Mouse (Mus musculus): ENCODE data around the gene Cacnb2. TPM values are rescaled to one million over a fixed set of nuclear protein-coding genes. Genes with fewer than 3 reads are reported as not detected.
"Not testable (repeated sequence)": the region's sequence is repeated elsewhere in the genome, so short reads cannot be mapped to it uniquely, and the experiment has no call there.

Gene Cacnb2
- total RNA-seq, 2 experiments from 2014 or later, result 48.3 to 49.7 TPM

DNA sequence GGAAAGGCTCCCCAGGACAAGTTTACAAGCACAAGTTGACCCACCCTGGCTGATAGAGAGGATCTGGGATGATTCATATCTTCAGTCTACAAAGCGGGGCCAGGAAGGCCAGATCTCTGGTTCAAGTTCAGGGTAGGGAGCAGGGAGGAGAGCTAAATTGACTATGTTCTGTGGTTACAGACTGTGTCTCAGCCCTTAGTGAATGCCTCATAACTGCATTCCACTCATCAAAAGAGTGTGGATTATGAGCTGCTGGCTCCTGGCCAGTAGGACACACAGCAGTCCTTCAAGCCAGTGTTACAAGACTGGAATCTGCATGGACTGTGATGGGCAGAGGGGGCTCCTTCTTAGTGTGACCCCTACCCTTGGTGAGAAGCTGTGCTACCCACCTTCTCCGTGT lies 48.4 kb downstream of the Cacnb2 start:
- DNase-seq (ENCODE audit: low spot score in 2 of 2), result no peak

DNA sequence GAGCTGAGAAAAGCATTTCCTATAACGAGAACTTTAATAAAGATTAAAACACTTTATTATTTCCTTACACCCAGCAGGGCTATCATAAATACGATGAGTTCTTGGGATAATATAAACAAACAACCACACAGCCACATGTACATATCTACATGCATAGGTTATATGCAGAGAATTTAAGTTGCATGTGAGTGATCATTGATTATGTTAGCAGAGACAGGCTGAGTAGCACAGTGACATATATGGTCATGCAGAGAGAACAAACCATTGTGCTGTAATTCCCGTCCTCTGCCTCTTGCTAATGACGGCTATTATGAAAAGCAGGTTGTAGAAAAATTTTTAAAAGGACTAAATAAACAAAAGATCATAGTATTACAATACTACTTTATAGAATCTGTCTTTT lies 53.8 kb downstream of the Cacnb2 start:
- DNase-seq (ENCODE audit: low spot score in 2 of 2), result no peak

DNA sequence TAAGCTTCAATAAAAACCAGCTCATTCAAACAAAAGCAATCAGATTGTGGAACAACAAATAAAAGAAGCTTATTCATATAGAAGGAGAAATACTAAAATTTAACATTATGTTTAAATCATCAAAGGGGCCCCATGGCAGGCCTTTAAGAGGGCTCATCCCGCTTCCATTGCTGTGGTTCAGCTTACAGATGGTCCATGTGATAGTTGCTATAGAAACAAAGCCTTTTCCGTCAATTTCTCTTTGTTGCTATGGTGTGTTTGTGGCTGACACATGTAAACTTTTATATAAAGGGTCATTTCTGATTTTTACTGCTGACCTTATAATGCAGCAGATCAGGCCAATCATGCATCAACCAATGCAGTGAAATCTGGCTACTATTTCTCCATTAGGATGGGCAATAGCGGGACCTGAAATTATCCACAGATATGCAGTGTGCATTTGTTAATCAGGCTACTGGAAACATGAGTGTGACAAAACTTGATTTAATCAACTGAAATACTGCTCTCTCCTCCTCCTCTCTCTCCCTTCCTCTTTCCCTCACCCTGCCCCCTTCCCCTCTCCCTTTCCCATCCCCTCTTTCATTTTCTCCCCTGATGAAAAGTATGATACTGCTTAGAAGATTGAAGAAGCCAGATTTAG lies 54.4 kb downstream of the Cacnb2 start:
- no peak for DNase-seq (ENCODE audit: low spot score in 2 of 2)

DNA sequence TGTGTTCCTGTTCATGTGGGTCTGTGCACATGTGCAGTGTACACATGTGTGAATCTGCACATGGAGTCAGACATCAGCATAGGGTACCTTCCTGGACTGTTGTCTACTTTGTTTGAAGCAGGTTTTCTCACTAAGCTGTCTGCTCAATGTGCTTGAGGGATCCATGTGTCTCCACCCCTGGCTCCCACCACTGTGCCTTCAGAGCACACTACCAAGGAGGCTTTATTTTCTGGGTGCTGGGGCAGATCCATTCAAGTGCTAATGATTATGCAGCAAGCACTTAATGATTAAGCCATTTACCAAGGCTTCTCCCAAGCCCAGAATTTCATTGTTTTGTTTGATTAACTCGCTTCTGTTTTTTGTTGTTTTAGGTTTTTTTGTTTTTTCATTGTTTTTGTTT lies 62.3 kb downstream of the Cacnb2 start:
- DNase-seq (ENCODE audit: low spot score in 2 of 2), result no peak

DNA sequence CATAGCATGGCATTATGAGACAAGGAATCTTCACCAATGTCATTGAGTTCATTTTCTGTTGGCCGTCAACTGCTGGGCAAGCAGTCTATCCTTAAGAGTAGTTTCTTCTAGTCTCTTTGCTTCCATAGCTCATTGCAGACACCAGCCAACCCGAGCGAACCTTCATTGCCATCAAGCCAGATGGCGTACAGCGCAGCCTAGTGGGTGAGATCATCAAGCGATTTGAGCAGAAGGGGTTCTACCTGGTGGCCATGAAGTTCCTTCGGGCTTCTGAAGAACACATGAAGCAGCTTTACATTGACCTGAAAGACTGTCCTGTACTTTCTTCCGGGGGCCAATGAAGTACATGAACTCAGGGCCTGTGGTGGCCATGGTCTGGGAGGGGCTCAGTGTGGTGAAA lies 69.2 kb downstream of the Cacnb2 start:
- no peak for DNase-seq (ENCODE audit: low spot score in 2 of 2)

DNA sequence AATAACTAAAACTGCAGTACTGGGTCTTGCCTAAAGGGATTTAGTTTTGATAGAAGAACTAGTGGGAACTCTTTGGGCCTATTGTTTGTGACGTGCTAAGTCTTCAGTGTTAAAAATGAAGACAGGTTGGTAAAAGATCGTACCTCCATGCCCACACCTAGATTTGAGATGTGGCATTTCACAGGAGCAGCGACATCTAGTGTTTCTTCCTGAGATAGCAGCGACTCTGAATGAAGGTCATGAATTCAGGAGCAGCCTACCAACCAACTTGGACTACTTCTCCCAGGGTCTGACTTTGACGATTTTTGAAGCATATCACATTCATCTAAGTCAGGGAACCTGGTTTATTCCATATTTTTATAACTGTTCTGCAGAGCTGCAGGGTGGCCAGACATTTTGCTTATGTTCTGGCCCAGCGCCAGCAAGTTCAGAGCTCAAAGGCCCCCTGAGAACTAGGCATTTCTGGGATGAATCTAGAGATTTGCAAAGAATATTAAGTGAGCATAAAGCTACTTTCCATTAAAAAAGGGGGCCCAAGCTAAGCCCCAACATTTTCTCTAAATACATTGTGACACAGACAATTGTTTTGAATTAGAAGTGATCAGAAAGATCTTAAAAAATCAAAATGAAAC lies 74.1 kb downstream of the Cacnb2 start:
- DNase-seq (ENCODE audit: low spot score in 2 of 2), result peak; percentile 21 to 34

DNA sequence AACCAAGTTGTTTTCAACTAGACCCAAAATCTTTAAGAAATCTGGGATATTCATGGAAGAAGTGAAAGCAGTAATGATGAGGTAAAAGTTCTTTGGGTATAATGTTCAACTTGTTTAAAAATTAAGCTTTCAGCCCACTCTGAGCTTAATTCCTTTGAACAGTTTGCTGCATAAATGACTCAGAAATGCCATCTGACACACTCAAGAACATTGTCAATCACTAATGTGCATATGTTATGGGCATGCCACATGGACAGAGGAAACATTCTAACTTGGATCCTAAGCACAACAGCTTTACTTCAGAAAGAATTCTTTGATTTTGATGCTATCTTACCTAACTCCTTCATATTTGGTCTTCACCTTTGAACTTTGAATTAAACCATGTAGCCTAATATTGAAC lies 81.3 kb downstream of the Cacnb2 start:
- DNase-seq (ENCODE audit: low spot score in 2 of 2), result no peak

DNA sequence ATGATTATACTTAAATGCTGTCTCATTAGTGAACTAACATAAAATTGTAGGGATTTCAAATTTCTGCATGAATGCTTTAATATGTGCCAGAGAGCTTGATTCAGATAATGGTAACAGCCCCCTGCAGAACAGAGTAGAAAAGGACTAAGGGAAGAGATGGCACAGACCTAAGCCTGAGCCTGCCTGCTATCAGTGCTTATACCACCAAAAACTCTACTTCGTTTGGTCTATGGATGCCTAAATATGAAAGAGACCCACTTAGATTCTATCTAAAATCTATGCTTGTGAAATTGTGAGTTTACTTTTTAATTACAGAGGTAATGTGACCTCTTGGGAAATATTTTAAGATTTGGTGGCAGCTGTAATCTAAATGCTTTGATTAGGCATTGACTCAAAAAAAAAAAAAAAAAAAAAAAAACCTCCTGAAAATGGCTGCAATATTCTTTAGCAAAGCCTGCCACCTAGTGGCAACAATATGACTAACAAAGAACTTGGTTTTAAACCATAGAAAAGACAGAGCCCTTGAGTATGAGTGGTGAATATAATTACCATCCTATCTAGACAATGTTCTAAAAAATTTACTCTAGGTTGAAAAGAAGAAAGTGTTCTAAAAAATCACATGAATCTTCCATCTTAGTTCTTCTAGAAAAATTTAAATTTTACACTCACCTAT lies 100.2 kb downstream of the Cacnb2 start:
- peak; percentile 22 to 57 for DNase-seq (ENCODE audit: low spot score in 2 of 2)

DNA sequence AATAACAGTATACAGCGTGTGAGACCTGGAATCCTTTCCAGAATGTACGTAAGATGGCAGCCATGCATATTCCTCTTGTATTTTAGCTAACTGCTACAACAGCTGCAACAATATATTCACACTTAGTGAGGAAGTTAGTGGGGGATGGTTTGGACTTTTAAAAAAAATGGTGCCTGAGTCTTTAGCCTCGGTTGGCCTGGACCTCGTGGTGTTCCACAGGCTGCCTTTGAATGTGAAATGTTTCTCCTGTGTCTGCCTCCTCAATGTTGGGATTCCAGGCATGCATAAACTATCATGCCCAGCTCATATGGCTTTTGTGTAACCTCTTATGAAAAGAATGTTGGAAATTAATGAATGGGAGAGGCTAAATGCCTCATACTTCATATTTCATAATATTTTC lies 100.8 kb downstream of the Cacnb2 start:
- no peak for DNase-seq (ENCODE audit: low spot score in 2 of 2)

DNA sequence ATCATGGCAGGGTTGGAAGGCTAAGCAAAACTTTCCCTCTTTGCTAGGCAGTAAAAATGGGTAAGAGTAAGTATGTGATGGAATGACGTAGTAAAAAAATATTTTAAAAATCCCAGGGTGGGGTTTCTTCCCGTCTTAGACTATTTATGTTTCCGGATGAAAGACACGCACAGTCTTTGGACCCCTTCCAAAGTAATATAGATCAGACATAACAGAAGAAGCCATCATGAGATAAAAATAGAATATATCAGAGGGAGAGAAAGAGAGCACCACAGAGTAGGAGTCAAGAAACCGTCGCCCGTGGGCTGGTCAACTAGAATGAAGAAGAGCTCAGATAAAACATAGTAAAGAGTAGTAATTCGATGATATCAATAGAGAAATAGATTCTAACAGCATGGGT lies 107.4 kb downstream of the Cacnb2 start:
- DNase-seq (ENCODE audit: low spot score in 2 of 2), result no peak

DNA sequence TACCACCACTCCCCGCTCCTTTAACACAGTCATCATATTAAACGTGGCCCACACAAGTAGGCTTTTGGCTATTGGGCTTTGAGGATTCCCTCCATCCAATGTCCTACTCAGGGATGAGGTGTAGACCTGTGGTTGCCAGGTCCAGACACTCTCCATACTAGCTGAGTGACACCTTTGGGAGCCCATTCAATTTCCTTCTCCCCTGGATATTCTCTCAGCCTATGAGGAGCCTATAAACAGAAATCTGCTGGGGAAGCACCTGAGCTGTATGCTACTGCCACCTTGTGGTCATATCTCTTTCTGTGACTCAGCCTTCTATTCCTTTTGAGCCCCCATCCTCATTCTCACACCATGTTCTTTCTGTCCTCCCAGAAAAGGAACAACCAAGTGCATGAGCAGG lies 108.9 kb downstream of the Cacnb2 start:
- no peak for DNase-seq (ENCODE audit: low spot score in 2 of 2)

DNA sequence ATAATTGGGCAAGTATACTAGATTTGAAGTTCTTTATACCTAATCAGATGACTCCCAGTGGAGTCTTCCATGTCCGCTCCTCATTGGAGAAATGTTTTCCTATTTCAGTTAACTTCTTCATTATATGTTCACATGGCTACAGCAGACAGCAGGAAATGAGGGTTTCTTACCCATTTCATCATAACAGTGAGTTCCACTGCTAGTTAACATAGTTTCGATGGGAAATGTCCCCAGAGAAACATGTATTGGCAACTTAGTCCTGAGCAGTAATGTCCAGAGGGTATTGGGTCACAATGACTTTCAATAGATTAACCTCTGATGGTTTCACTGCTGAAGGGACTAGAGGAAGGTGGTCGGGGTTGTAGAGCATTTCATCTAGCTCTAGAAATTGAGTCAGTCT lies 110.2 kb downstream of the Cacnb2 start:
- no peak for DNase-seq (ENCODE audit: low spot score in 2 of 2)

DNA sequence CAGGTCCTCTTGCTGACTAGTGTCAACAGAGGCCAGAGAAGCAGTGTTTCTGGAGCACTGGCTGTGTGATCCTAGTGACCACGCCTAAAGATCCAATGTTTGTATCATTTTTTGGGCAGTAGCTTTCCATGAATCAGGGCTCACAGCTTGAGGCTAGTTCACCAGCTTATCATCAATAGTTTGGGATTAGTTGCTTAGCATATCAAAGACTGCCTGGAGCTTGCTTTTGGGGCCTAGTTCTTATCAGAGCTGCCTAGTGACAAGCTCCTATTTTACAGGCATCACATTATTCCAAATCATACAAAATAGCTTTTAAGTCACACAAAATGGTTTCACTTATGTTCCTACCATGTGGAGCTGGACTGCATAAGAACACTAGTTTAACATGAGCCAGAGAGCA lies 113.8 kb downstream of the Cacnb2 start:
- no peak for DNase-seq (ENCODE audit: low spot score in 2 of 2)

DNA sequence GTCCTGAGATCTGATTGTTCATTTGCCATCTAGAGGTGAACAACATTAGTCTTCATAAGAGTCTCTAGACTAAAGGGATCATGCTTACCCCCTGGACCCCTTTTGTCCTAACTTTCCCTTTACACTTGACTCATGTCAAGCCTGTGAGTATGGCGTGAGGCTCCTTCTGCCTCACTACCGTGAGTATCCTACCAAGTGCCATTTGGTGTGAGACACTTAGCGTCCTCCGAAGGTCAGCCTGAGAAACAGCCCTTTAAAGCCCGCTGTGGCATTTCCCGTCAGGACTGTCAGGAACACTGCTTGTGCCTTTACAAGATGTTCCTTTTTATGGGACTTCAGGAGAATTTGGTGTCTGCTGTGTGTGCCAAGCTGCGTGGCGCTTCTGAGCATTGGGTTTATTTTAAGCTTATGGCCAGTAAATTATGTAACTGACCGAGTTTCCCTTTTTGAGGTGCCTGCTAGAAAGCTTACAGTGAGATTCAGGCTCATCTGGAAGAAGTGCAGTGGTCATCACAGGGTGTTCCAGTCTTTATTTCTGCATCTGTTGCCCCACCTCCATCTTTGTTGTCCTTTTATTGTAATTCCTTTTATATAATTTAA lies 116.3 kb downstream of the Cacnb2 start:
- DNase-seq (ENCODE audit: low spot score in 2 of 2), result peak; percentile 40 to 69

DNA sequence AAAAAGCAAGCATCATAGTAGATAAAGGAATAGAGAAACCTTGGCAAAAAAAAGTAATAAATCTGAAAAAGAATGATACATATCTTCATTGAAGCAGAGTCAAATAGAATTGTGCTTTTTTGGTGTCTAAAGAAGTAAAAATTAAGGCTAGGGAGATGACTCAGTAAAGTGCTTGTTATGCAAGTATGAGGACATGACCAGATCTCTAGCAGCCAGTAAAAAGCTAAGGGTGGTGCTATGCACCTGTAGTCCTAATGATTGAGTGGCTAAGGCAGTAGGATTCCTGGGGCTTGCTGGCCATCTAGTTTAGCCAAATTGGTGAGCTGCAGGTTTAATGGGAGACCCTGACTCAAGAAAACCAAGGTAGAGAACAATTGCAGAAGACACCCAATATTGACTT lies 122.5 kb downstream of the Cacnb2 start:
- DNase-seq (ENCODE audit: low spot score in 2 of 2), result no peak

DNA sequence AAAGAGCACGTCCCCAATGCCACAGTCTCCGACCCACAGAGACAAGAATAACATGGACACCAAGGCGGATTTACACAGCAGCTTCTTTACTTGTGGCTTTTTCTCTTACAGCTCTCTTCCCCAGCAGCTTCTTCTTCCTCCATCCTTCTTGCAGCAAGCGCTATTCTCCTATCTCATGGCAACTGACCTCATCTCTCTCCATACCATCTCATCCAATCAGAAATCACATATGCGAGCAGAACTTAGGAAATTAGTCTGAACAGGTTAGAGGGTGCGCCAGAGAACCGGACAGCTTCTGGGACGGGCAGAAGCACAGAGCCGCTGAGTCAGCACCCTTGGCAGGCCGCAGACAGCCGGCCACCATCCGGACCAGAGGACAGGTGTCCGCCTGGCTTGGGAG lies 123.7 kb downstream of the Cacnb2 start:
- not testable (repeated sequence) for DNase-seq (ENCODE audit: low spot score in 2 of 2)

DNA sequence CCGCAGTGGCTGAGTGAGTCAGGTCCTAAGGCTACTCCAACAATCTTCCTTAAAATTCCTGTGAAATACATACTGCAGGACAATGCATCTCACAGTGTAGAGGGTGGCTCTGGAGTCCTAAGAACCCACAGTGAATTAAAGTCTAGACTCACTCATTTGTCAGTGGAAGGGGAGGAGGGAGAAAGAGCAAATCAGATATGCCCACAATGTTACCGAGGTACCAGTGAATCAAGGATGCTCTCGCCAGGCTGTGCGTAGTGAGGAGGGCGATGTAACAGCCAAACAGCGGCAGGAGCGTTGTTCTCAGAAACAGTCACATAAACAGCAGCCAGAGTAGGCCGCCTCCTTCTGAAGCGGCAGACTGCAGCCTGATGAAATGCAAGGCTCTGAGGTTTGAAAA lies 136.0 kb downstream of the Cacnb2 start:
- peak; percentile 53 to 69 for DNase-seq (ENCODE audit: low spot score in 2 of 2)

DNA sequence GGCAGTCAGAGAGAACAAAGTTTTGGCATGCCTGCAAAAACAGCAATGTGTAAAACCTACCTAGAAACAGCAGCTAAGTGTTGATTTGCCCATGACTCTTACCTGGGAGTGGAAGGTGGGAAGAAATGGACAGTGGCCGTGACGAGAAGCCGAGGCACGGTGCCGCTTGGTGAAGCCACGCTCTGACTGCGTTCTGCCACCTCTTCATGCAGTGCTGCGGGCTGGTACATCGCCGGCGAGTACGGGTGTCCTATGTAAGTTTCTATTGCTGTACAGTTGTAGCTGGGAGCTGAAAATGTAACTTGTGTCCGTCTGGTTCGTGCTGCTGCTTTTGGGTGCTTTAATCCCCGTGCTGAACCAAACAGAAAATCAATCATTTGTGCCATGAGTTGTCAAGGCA lies 136.6 kb downstream of the Cacnb2 start:
- DNase-seq (ENCODE audit: low spot score in 2 of 2), result peak; percentile 40 to 47

DNA sequence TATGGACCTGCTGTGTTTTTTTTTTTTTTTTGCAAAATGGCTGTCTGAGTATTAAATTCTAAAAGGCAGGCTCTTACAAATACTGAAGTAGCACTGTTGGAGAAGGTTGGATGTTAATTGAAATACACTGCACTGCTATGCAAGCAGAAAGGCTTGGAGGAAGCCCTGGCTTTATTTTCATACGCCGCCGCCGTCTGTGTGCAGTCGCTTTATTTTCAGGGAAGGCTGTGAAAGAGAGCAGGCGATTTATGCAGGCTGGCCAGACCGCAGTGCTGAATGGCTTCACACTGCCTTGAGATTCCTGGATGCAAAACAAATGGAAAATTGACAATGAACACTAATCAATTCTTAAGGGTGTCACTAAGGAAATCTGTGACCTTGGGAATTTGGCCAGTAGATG lies 137.5 kb downstream of the Cacnb2 start:
- DNase-seq (ENCODE audit: low spot score in 2 of 2), result peak in 1 of 2 experiments; percentile 40

DNA sequence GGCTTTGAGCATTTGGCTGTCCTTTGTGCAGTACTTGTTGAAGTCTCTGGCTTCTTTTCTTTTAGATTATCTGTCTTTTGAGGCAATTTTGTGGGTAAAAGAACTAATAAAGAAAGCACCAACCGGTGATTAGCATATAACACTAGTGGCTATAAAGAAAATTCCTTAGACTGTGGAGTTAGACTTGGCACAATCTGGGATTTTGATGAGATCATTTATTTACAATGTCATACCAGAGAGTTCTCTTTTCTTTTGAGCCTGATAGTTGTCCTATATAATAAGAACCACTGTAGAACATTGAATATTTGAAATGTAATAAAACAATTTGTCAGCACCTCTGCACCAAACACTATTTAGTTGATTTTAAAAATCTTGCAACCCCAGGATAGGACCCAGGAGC lies 141.9 kb downstream of the Cacnb2 start:
- DNase-seq (ENCODE audit: low spot score in 2 of 2), result no peak

DNA sequence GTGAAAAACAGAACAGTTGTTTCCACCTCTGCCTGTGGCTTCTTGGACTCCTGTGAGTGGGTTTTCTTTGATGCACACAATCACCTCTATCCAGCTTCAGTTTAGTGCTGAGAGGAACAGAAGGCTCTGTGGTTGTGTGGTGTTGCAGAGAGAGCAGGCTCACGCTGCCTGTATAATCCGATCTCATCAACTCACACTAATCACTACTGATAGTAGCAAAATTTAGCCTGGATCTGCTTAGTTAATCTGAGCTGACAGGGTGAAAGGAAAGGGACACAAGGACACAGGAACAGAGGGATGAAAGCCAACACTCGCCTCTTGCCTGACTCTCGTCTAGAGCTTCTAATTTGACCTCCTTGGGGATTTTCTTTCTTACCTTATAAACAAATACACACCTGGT lies 160.0 kb downstream of the Cacnb2 start:
- DNase-seq (ENCODE audit: low spot score in 2 of 2), result peak in 1 of 2 experiments; percentile 16

DNA sequence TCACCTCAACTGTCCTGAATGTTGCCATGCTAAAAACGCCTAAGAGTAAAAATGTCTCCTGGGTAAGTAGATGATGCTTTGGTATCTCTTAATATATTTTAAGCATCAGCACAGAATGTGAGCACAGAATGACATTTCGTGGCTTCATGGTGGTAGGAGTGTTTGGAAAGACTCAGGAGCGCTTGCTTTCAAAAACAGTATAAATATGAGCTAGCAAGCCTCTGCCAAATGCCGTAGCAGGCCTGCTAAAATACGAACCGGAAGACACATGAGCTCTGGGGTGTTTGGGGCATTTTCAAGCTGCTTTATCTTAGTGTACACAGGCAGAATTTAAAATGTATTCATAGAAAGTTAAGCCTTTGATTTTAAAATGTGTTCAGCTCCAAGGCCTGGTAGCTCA lies 161.0 kb downstream of the Cacnb2 start:
- peak; percentile 24 to 47 for DNase-seq (ENCODE audit: low spot score in 2 of 2)

All from left cerebral cortex, adult 18-20 months (tissue).